Mouse (Mus musculus) brain, embryonic 14.5 days (tissue): ENCODE measurements around the gene Gtf2ird1.

Experiments used
- CTCF ChIP-seq: fragments of 200-500 bp; IDR thresholded peaks from 2 replicates; pipeline ENCODE4 v1.5.1; 2012; ENCODE audit warnings: inconsistent platforms, mild to moderate bottlenecking, moderate library complexity, borderline replicate concordance; ENCODE audit not compliant: insufficient read depth, insufficient read length; ENCODE audit errors: extremely low read depth
- POLR2A ChIP-seq: fragments of 200-500 bp; IDR thresholded peaks from 2 replicates; pipeline ENCODE4 v1.6.1; 2012; ENCODE audit warnings: mild to moderate bottlenecking, inconsistent platforms, borderline replicate concordance; ENCODE audit not compliant: poor library complexity, insufficient read depth, insufficient read length, severe bottlenecking; ENCODE audit errors: extremely low read depth

DNA sequence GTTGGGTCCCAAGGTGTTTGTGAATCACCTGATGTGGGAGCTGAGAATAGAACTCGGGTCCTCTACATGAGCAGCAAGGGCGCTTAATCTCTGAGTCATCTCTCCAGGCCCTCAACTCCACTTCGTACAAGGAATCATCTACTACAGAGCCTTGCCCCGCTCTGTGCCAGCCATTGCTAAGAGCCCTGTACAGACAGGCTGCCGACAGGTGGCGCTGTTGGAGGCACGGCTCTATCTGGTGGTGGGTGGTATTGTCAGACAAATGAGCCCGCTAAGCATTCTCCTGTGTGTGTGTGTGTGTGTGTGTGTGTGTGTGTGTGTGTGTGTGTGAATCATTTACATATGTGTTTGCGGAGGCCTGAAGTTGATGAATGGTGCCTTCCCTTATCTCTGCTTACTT, 111.1 kb downstream of the Gtf2ird1 start:
- TF ChIP-seq CTCF: peak; percentile 30; the same call in 1 of the 2 replicates
- no peak for TF ChIP-seq POLR2A
